Mouse (Mus musculus) embryo, embryonic 11 days (tissue): Measurements from ENCODE around the gene Cpvl.

ENCODE experiments used
- DNase-seq: peaks from one replicate; pipeline ENCODE4 v3.0.0-alpha.2; 2015

The Cpvl gene

GRCm38 (mm10) chr6:53971729-53972128, 6.7 kb downstream of the Cpvl start:
- DNase-seq: no peak

DNA sequence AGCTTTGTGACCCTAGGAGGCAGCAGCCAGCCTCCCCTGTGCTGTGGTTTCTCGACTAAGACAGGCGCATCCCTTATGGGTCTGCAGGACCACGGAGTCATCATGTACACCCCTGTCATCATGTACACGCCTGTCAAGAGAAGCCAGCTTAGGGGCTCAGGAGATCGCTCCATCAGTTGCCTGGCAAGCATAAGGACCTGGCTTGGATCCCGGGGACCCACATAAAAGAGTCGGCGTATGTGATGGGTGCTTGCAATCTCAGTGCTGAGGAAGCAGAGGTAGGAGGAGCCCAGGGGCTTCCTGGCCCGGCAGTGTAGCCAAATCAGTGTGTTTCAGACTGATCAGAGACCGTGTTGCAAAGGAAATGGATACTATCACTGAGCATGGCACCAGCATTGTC, 9.4 kb downstream of the Cpvl start:
- no peak for DNase-seq

DNA sequence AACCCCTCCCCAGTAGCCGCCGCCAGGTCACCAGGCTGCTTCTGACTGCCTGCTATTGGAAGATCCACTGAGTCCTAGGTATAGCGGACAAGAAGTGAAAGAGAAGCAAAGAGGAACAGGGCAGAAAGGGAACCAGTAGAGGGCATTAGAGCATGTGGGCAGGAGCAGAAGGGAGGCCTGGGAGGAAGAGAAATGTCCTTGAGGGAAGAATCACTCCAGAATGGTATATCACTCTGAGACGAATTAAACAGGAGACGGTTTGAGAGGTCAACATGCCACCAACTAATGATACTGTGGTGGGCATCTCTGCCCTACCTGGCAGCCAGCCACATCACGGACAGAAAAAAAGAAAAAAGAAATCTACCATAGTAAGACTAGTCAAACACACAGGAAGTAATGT, 9.9 kb downstream of the Cpvl start:
- no peak for DNase-seq

DNA sequence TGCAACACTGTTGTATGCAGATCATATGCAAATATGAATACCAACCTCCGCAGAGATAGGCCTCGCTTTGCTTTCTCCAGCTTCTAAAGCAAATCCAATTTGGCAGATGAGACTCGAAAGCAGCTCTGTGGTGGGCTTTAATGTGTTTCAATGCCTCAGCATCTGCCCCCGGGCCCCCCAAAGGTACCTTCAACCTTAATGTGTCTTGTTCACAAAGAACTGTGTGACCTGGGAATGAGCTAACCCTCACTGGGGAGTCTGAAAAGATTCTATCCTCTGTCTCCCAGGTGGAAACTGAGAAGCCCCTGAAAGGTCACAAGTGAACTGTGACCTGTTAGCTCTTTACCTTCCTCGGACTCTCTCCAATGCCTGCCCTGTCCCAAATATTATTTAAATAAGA, 11.9 kb downstream of the Cpvl start:
- DNase-seq: no peak

GRCm38 (mm10) chr6:53965900-53966299, 12.6 kb downstream of the Cpvl start:
- no peak for DNase-seq

GRCm38 (mm10) chr6:53963906-53964496, 14.5 kb downstream of the Cpvl start:
- peak; percentile 52 for DNase-seq

DNA sequence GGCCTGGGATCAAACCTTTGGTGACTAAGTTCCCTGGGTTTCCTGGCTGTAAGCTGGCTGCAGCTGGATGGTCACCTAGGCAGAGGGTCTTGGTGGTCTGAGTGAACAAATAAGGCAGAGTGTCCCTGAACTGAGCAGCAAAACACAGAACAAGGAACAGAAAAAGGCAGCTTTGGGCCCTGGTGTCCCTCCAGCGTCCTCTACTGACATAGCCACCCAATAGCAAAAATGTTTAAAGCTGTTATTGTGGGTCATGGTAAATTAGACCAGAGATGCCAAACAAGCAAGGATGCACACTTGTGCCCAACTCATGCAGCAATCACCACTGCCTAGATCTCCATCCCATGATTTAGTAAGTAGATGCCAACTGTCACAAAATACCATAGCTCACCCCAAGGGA, 16.5 kb downstream of the Cpvl start:
- no peak for DNase-seq

DNA sequence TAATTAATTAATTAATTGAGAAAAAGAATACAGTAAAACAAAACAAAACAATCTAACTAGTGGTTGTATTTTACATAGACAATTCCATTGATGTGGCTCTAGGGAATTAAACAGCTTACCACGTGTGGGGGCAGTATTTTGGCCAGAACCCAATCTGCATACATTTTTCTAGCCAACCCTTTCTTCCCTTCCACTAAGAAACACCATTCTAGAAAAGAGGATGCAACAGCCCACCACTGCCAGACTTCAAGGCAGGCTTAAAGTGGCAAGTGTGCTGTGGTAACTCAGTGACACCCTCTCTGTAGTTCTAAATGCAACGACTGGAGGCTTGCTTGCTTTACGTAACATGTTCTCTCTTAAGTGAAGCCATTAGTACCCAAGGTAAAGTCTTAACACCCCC, 18.6 kb downstream of the Cpvl start:
- DNase-seq: no peak

- DNase-seq: peak; percentile 87
Observed at GRCm38 (mm10) chr6:53958321-53958720, 20.1 kb downstream of the Cpvl start.

DNA sequence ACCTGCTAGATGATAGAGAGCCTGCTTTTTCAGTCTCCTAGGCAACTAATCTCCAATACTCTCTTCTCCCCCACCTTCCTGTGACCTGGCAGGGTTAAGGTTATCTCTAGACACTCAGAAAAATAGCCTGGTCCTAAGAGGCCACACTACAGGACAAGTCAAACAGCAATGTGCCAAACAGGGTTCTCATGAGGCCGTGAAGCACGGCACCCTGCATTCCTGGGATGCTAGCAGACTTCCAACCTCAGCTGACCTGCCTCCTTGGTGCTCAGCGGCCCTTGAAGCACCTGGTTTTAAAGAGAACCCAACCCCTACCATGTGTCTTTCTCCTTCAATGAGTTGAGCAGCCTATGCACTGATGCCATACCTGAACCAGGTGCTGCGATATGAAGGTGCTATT, 22.0 kb downstream of the Cpvl start:
- DNase-seq: no peak

DNA sequence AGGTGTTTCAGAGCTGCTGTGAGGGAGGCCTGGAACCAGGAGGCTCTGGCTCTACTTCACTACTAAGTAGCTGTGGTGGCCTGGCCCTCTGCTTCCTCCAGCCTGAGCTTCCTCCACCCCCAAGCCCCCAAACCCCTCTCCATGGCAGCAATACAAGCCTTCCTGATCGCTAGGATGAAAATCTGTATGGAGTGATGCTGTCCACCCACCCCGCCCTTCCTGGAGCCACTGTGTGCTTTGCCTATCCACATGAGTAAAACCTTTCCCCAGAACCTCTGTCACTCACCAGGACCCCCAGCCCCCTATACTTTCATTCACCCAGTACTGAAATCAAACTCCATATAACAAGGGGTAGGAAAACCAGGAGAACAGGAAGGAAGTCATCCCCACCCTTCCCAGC, 22.6 kb downstream of the Cpvl start:
- no peak for DNase-seq

DNA sequence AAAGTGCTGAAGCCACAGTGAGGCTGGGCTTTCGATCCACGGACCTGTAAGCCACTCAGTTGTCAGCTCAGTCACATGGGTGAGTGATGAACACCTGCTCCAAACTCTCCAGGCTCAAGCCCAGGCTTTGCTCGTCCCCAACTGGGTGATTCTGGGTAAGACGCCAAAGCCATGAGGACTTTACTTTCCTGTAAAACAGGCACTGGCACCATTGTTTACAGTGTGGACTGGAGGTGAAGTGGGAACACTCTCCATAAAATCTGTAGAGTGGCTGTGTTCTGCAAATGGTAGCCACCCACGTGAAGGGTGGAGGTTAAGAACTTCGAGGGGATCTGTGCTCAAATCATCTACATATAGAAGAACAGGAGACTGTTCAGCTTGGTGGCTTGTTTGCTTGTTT, 23.2 kb downstream of the Cpvl start:
- no peak for DNase-seq

DNA sequence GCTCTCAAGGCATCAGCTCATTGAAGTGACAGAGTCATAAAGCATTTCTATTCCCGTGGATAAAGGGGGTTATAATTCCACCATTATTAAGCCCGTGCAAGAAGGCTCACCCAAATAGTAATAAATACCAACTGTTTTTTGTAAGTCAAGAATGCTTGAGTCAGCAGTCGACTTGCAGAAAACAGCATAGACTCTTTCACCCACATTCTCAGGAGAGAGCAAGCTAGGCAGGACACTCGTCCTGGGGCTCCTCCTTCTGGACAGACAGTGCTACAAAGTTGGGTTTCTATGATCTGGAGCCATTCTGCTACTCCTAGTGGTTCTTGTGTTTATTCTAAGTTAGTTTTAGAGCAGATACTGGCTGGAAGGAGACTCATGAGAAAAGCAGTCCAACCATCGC, 24.4 kb downstream of the Cpvl start:
- peak; percentile 62 for DNase-seq

DNA sequence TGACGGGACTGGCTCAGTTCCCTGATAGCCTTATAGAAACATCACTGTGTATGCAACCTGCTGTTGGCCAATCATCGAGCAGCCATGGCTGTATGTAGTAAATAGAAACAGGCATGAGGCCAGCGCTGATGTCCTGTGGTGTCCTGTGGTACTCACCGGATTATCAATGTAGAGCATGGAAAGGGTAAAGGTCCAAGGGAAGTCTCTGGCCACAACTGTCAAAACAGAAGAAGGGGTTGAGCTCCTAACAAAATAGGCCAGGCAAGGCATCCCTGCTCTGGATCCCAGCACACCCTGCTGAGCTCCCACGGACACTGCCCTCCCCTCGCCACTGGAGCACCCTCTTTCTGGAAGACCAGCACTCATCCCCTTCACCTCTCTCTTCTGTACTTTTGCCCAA, 25.1 kb downstream of the Cpvl start:
- no peak for DNase-seq

DNA sequence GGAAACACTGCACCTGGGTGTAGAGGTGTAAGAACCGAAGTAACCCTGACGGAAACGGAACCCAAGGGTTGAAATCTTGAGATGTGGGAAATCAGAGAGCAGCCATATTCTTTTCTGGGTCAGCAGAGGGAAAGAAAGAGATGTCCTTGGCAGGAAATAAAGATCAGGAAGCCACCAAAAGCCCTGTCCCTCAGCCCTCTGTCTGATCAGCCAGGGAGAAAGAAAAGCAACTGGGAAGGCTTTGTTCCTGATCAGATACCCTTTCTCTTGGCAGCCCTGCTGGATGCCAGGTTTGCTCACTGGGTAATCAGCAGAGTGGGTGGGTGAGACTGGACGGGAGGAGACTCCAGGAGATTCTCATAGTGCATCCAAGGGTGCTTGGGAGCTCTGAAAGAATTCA, 27.1 kb downstream of the Cpvl start:
- no peak for DNase-seq

- DNase-seq: no peak
Observed at GRCm38 (mm10) chr6:53950876-53951275, 27.6 kb downstream of the Cpvl start.

- peak; percentile 49 for DNase-seq
Observed at GRCm38 (mm10) chr6:53948388-53949035, 30.0 kb downstream of the Cpvl start.

GRCm38 (mm10) chr6:53944887-53945286, 33.6 kb downstream of the Cpvl start:
- no peak for DNase-seq

DNA sequence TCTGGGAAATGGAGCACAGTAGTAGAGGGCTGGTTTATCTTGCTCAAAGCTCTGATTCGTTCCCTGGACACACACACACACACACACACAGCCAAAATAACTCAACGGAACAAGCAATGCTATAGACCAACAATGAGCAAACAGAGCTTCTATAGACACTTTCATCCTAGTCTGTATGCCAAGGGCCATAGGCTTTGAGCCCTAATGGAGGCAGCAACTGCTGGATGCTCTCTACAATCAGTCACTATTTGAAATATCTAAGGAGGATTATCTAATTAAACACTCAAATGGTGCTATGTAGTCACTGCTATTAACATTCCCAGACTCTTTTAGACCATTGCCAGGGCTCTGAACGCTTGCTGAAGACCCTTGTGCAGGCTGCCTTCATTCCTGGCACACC, 34.1 kb downstream of the Cpvl start:
- no peak for DNase-seq

GRCm38 (mm10) chr6:53942190-53942831, 36.2 kb downstream of the Cpvl start:
- no peak for DNase-seq

DNA sequence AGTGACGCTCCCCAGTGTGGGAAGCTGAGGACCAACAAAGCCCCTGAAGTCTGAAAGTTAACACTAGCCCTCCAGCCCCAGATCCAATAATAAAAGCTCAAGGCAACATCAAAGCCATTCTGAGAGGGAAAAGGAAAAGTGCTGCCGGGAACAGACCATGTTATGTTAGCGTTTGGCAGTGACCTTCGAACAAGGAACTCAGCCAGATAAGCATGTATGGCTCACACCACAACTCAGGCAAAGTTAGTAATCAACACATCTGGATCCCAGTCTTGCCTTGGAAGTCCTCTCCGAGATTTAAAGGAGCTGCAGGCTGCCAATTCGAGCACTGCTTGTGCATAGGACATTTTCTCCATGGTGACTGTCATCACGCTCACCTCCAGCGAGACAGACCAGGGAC, 38.7 kb downstream of the Cpvl start:
- no peak for DNase-seq

DNA sequence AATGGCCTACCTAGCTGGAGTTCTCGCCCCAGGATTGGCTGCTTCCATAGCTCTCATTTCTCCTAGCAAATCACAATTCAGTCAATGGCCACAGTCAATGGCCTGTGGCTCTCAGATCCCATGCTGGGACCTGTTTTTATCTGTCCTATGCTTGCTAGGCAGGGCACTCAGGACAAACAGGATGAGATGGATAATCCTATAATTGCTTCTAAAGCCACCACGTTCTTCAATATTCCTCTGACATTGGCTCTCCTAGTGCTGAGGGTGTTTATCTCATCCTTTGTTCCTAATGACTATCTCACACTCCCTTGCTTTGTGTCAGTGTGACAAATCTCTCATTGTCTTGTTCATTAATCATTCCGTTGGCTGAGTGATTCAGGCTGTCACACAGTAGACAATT, 39.5 kb downstream of the Cpvl start:
- no peak for DNase-seq

DNA sequence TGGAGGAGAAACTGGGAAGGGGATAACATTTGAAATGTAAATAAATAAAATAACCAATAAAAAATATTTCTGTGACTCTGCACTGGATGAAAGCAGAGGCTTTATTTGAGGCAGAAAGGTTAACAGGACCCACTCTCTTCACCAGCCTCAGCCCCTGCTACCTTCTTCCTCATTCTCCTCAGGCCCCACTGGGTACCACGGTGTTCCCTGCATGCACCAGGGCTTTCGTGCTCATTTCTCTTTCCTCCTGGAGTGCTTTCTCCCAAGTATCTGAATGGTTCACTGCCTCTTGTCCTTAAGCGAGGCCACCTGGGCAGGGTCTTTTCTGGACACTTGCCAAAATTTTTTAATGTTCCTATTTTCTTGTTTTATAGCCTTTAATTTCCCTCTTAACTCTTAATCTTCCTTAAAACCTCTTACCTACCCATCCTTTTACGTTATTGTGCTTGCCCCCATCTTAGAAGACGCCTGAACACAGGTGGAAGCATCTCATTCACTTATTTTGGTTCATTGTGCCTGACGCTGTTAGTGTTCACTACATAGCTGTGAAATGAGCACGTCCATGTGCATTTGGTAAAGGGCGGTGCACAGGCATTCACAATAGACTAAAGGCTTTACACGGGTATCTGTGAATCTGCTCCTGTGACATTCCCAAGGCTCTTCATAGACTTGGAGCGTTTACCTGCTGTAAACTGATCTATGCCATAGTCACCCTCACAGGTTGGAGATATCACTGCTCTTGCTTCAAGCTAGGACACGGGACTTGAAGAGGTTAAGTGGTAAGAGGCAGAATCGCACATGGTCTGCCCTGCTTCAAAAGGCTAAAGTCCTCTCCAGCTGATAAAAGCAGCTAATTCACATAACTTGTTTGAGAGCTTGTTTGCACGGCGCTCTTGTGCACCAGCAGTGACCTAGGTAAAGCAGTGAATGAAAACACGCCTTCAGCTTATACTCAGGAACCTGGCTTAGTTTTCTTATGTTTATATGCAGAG, 41.0 kb downstream of the Cpvl start:
- no peak for DNase-seq
